Mouse (Mus musculus) 3134 (cell line): ENCODE data around the gene Ube2c.
A peak's percentile ranks its signal among the peaks of the same experiment; 100 is the strongest.

Source experiments
- DNase-seq: peaks from one replicate; pipeline ENCODE4 v3.0.0-alpha.2; 2011; ENCODE audit warnings: low spot score; ENCODE audit not compliant: insufficient read length; ENCODE audit errors: extremely low read depth

The Ube2c gene

DNA sequence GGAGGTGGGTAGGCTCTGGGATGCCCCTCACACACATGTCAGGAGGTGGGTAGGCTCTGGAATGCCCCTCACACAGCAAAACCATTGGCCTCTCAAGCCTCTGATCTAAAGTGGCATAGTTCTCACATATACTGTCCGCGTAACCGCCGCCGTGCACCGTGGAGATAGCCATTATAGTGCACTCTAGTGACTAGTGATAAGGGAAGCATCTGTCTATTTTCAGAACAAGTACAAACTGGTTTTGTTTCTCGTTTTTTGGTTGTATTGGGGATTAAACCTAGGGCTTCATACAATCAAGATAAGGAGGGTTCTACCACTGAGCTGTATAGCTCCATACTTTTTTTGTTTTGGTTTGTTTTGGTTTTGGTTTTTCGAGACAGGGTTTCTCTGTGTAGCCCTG, 46.1 kb downstream of the Ube2c start:
- DNase-seq = no peak

DNA sequence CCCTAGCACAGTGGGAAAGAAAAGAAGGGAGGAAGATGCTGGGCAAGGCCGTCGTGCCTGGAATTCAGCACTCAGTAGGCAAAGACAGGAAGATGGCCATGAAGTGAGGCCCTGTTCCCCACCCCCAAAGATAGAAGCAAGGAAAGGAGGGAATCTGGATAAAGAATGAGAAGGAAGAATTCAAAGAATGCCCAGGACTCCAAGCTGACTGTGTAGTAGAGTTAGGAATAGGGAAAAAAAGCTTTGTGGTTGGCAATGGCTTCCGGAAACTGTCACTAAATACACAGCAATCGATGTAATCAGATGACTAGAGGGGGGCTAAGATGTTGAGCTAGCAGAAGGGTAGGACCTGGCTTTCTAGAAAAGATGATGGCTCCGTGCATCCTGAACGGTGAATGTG, 47.5 kb downstream of the Ube2c start:
- DNase-seq = no peak

DNA sequence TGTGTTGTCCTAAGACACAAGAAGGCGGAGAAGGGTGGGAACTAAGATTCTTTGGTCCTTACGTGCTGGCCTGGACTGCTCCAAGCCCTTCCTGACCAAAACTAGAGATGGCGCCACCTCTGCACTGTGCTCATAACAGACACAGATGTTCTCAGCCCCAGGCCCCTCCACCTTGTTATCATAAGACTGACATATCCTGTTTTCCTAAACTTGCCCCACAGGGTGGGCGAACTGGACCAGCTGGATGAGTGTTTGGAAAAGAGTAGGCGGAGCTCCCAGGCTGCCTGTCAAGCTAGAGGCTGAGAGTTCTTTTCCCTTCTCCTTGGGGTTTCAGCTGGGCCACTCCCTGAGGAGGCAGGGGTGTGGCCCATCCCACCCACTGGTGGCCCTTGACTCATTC, 48.0 kb downstream of the Ube2c start:
- no peak for DNase-seq

DNA sequence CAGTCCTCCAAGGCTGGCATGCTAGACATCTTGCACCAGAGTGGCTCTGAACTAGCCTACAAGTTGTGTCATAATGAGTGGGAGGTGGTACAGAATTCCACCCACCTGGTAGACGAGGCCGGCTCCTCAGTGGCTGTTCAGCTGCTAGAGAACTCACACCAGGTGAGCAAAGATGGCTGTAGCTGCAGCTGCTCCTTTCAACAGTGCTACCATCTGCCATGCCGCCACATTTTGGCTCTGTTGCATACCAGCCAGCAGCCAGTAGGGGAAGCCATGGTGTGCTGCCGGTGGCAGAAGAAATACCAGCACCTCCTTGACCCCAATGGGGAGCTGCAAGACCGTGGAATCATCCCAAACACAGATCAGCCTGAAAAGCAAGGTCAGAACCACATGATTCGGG, 51.4 kb downstream of the Ube2c start:
- no peak for DNase-seq

DNA sequence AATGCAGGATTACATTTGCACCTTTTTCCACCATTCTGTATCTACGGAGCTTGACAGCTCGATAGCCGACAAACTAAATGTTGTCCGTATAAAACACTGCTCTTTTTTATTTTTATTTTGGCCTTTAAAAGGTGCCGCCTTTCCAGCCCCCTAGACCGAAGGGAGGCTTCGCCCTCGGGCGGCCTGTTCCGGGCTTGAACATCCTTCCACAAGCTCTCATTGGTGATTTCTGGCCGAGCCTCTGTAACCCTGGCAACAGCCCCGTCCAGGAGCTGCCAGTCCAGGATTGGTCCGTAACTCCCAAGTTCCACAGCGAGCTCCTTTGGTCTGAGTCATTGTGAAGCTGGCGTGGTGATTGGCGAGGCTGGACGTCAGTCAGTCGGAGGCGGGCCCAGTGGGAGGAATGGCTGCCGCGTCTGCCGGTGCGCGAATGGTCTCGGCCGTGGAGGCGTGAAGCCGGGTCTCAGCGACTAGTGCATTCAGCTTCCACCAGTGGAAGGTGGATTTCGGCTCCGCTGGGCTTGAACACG, 53.0 kb downstream of the Ube2c start, which contains the start of gene Zswim1:
Gene Zswim1, plus strand, starts transcription at position 51 of the 530 bp plus-strand sequence.
- DNase-seq = peak; percentile 96

DNA sequence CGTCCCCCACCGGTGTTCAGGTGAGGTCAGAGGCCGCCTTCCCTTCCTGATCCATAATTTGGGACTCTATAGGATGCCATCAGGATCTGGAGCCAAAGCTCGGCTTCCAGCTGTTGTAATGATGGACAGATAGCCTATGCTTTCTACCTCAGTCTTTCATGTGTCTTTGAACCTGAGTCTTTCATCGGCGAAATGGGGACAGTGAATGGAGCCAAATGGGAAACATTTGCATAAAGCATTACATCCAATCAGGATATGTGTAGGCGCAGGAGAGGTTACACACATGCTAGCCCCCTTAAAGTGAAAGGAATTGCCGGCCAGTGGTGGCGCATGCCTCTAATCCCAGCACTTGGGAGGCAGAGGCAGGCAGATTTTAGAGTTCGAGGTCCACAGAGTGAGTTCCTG, 53.5 kb downstream of the Ube2c start:
- no peak for DNase-seq

DNA sequence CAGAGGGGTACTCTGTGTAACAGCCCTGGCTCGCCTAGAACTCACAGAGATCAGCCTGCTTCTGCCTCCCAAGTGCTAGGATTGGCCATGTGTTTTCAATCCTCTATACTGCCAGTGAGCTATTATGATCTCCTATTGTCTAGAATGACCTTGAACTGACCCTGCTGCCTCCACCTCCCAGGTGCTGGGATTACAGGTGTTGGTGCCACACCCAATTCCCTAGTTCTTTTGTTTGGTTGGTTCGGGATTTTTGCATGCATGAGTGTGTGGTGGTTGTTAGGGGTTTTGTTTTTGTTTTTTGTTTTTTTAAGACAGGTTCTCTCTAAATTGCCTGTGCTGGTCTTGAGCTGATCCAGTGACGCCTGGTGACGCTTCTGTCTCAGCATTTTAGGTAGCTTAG, 54.3 kb downstream of the Ube2c start:
- DNase-seq = no peak

DNA sequence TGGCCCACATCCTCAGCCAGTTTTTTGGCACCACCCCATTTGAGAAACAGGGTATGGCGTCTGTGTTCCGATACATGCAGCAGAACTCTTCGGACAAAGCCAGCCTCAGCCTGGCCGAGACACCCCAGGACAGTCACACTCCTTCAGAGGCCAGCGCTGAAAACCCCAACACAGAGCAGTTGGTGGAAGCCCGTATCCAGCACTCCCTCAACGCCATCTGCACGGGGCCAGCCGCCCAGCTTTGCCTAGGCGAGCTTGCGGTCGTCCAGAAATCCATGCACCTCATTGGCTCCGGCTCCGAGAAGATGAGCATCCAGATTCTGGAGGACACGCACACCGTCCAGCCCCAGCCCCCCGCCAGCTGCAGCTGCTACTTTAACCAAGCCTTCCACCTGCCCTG, 55.8 kb downstream of the Ube2c start:
- no peak for DNase-seq

DNA sequence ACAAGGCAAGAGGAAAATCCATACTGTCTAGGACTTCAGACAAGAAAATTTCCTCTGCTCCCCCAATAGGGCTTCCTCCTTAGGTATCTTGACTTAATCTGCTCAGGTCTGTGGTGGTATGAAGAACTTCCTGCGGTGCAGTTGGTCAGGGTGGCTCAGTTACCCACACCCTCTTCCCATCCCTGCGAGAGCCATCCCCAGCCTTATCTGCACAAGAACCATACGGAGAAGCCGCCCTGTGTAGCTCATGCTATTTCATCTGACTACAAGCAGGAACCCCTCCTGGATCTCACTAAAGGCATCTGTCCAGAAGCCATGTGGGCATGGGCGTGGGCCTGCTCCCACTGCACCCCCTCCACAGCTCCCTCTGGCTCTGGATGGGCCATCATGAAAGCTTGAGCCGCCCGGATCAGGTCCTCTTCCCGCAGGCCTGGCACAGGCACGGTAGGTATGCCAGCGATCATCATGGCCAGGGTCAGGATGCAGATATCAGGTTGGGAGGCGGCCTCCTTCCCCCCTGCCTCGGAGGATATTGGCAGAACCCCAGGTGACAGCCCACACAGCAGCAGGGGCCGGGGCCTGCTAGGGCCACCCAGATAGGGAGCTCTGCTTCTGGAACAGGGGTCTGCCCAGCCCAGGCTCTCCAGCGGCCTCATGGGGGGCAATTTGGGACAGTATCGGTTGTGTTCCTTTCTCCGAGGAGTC, 57.6 kb downstream of the Ube2c start:
- DNase-seq = no peak
